Comparison of ENCODE assay signal across 15 mouse cellular contexts in genomic region chr6:95594239-95594638, GRCm38 (mm10).
DNase-seq lines count a peak whose midpoint lies in the region; ATAC-seq and TF ChIP-seq lines count a peak whose summit lies in the region.
"Had no signal": no experiment of that assay in that cellular context is flagged by ENCODE, and none has a peak within 500 bp of the region (broad histone marks: within the 10 kb centered on the region; RNA-seq: fewer than 3 reads in every experiment).

No protein-coding gene starts in this region.

- 80% methylated on average over 4 of the region's 4 CpGs for WGBS in lung, embryonic 14.5 days
- 77% methylated on average over 4 of the region's 4 CpGs for WGBS in lung, adult 2 months
- WGBS in forebrain, postnatal 0 days, result 51% methylated on average over 4 of the region's 4 CpGs

- no peak overlapping the region for H3K27ac ChIP-seq in lung, embryonic 14.5 days (ENCODE audit: low read depth)
- no peak overlapping the region for H3K27ac ChIP-seq in forebrain, postnatal 0 days (ENCODE audit: low read depth, low read length)
- H3K27ac ChIP-seq: embryonic facial prominence, embryonic 12.5 days; layer of hippocampus, adult 2 months; liver, embryonic 13.5 days had no signal

- DNase-seq in heart, postnatal 10 days, result peak; percentile 18 to 26
- DNase-seq in heart, adult 11 months, result no peak
- DNase-seq in lung, embryonic 14.5 days, result peak; percentile 20
- no peak for DNase-seq in lung, adult 2 months
- DNase-seq in forebrain, postnatal 0 days, result no peak
- peak; percentile 50 to 54 for DNase-seq in kidney, postnatal 4 days
- DNase-seq in gastrocnemius, postnatal 25 days, result no peak
- DNase-seq in right cerebral cortex, postnatal 10 days (ENCODE audit: low spot score in 2 of 2), result no peak
- DNase-seq: cerebellum, adult 9-11 months; liver, embryonic 13.5 days; right cerebral cortex, postnatal 25 days had no signal

- TF ChIP-seq CTCF in lung, embryonic 14.5 days (IDR thresholded peaks at IDR 0.05; ENCODE audit: low read depth), result no peak
- no peak for TF ChIP-seq CTCF in lung, adult 2 months (IDR thresholded peaks at IDR 0.05; ENCODE audit: insufficient read depth, low read length)
- TF ChIP-seq CTCF in forebrain, postnatal 0 days (IDR thresholded peaks at IDR 0.05; ENCODE audit: low read depth), result no peak

- TF ChIP-seq POLR2A in lung, adult 2 months (IDR thresholded peaks at IDR 0.05; ENCODE audit: borderline replicate concordance, extremely low read depth, low read depth, low read length), result no peak

- H3K36me3 ChIP-seq in lung, embryonic 14.5 days (ENCODE audit: insufficient read depth), result peaks cover 7% of the 10 kb centered on the region; the same call in 1 of the 2 replicates
- no peaks in the 10 kb centered on the region for H3K36me3 ChIP-seq in forebrain, postnatal 0 days (ENCODE audit: insufficient read depth)
- H3K36me3 ChIP-seq: embryonic facial prominence, embryonic 12.5 days had no signal

- no peaks in the 10 kb centered on the region for H3K9me3 ChIP-seq in lung, embryonic 14.5 days (ENCODE audit: low read depth, low read length)
- no peaks in the 10 kb centered on the region for H3K9me3 ChIP-seq in forebrain, postnatal 0 days (ENCODE audit: low read length)
- H3K9me3 ChIP-seq: embryonic facial prominence, embryonic 12.5 days; liver, embryonic 13.5 days; megakaryocyte, embryonic 14.5 days had no signal

- intact Hi-C loops in heart, postnatal 10 days (cut with DNase I), result no loop called here

- H3K9ac ChIP-seq in lung, embryonic 14.5 days, result no peak overlapping the region
- H3K9ac ChIP-seq in forebrain, postnatal 0 days, result no peak overlapping the region
- H3K9ac ChIP-seq: embryonic facial prominence, embryonic 12.5 days; liver, embryonic 13.5 days had no signal

- no peaks in the 10 kb centered on the region for H3K27me3 ChIP-seq in lung, embryonic 14.5 days (ENCODE audit: insufficient read depth, low read length)
- no peaks in the 10 kb centered on the region for H3K27me3 ChIP-seq in forebrain, postnatal 0 days (ENCODE audit: insufficient read depth, low read length)
- H3K27me3 ChIP-seq: embryonic facial prominence, embryonic 12.5 days; liver, embryonic 13.5 days; megakaryocyte, embryonic 14.5 days had no signal

- ATAC-seq in lung, embryonic 14.5 days (ENCODE audit: insufficient read depth), result no peak
- ATAC-seq in forebrain, postnatal 0 days, result peak; percentile 27; the same call in 1 of the 2 replicates
- ATAC-seq: CD4-positive, CD25-positive, alpha-beta regulatory T cell, adult 4 months had no signal

- H3K4me1 ChIP-seq in lung, embryonic 14.5 days (ENCODE audit: insufficient read depth), result peaks cover 5% of the 10 kb centered on the region; the same call in 1 of the 2 replicates
- no peaks in the 10 kb centered on the region for H3K4me1 ChIP-seq in lung, adult 2 months (ENCODE audit: control insufficient read depth, insufficient read depth, low read length)
- no peaks in the 10 kb centered on the region for H3K4me1 ChIP-seq in forebrain, postnatal 0 days (ENCODE audit: insufficient read depth)
- H3K4me1 ChIP-seq: embryonic facial prominence, embryonic 12.5 days had no signal

- H3K4me2 ChIP-seq in lung, embryonic 14.5 days, result no peak overlapping the region
- H3K4me2 ChIP-seq in forebrain, postnatal 0 days (ENCODE audit: low read depth), result no peak overlapping the region
- H3K4me2 ChIP-seq: embryonic facial prominence, embryonic 12.5 days; liver, embryonic 13.5 days had no signal

- no peak overlapping the region for H3K4me3 ChIP-seq in lung, embryonic 14.5 days (ENCODE audit: low read depth, low read length)
- H3K4me3 ChIP-seq in lung, adult 2 months (replicated peaks; ENCODE audit: extremely low read depth, low read depth, low read length), result no peak overlapping the region
- no peak overlapping the region for H3K4me3 ChIP-seq in forebrain, postnatal 0 days (ENCODE audit: low read depth, low read length)
- H3K4me3 ChIP-seq: embryonic facial prominence, embryonic 12.5 days; layer of hippocampus, adult 2 months; liver, embryonic 13.5 days; megakaryocyte, embryonic 14.5 days had no signal

Comparison
In these comparisons a context has a peak if more than half of its experiments do, and no peak if none do; other contexts are left out.
1. DNase-seq: peak in heart, postnatal 10 days (2 of 2), lung, embryonic 14.5 days (single experiment) and kidney, postnatal 4 days (2 of 2); none in heart, adult 11 months (single experiment), lung, adult 2 months (single experiment), forebrain, postnatal 0 days (single experiment), gastrocnemius, postnatal 25 days (single experiment) and right cerebral cortex, postnatal 10 days (0 of 2).